Mouse (Mus musculus): Measurements from ENCODE around the gene Pgap3. TPM values are rescaled to one million over a fixed set of nuclear protein-coding genes. Genes with fewer than 3 reads are reported as not detected.

The Pgap3 gene
- polyA plus RNA-seq, 1 experiment = 4.6 TPM

- TF ChIP-seq POLR2A (IDR thresholded peaks at IDR 0.05; ENCODE audit: borderline replicate concordance, low read depth, low read length) (no peak), CTCF (IDR thresholded peaks at IDR 0.05; ENCODE audit: low read depth, low read length) (no peak)
- Histone ChIP-seq H3K4me3 (ENCODE audit: insufficient read depth, low read length) (no peak overlapping the region), H3K27ac (ENCODE audit: insufficient read depth, low read depth, low read length) (no peak overlapping the region), H3K4me1 (ENCODE audit: control insufficient read depth, insufficient read depth, low read length) (peaks cover 2% of the 10 kb centered on the region; the same call in 1 of the 2 replicates)
Observed at GRCm38 (mm10) chr11:98394301-98394700, 6.0 kb downstream of the Pgap3 start.

GRCm38 (mm10) chr11:98393317-98393716 lies 7.0 kb downstream of the Pgap3 start:
- TF ChIP-seq CTCF (IDR thresholded peaks at IDR 0.05; ENCODE audit: low read depth, low read length) = no peak
- no peak for TF ChIP-seq POLR2A (IDR thresholded peaks at IDR 0.05; ENCODE audit: borderline replicate concordance, low read depth, low read length)
- Histone ChIP-seq H3K4me1 (ENCODE audit: control insufficient read depth, insufficient read depth, low read length) (peaks cover 2% of the 10 kb centered on the region; the same call in 1 of the 2 replicates), H3K4me3 (ENCODE audit: insufficient read depth, low read length) (no peak overlapping the region), H3K27ac (ENCODE audit: insufficient read depth, low read depth, low read length) (no peak overlapping the region)

GRCm38 (mm10) chr11:98392645-98393044 lies 7.6 kb downstream of the Pgap3 start:
- Histone ChIP-seq H3K4me1 (ENCODE audit: control insufficient read depth, insufficient read depth, low read length) (peaks cover 2% of the 10 kb centered on the region; the same call in 1 of the 2 replicates), H3K27ac (ENCODE audit: insufficient read depth, low read depth, low read length) (no peak overlapping the region), H3K4me3 (ENCODE audit: insufficient read depth, low read length) (no peak overlapping the region)
- TF ChIP-seq CTCF (IDR thresholded peaks at IDR 0.05; ENCODE audit: low read depth, low read length) = no peak
- no peak for TF ChIP-seq POLR2A (IDR thresholded peaks at IDR 0.05; ENCODE audit: borderline replicate concordance, low read depth, low read length)

- no peak overlapping the region for H3K4me3 ChIP-seq (ENCODE audit: insufficient read depth, low read length)
- no peak overlapping the region for H3K27ac ChIP-seq (ENCODE audit: insufficient read depth, low read depth, low read length)
- TF ChIP-seq POLR2A (IDR thresholded peaks at IDR 0.05; ENCODE audit: borderline replicate concordance, low read depth, low read length) = no peak
- no peak for TF ChIP-seq CTCF (IDR thresholded peaks at IDR 0.05; ENCODE audit: low read depth, low read length)
- peaks cover 2% of the 10 kb centered on the region; the same call in 1 of the 2 replicates for H3K4me1 ChIP-seq (ENCODE audit: control insufficient read depth, insufficient read depth, low read length)
Observed at GRCm38 (mm10) chr11:98392034-98392433, 8.3 kb downstream of the Pgap3 start.

- no peak for TF ChIP-seq CTCF (IDR thresholded peaks at IDR 0.05; ENCODE audit: low read depth, low read length)
- no peak for TF ChIP-seq POLR2A (IDR thresholded peaks at IDR 0.05; ENCODE audit: borderline replicate concordance, low read depth, low read length)
- Histone ChIP-seq H3K4me3 (ENCODE audit: insufficient read depth, low read length) (no peak overlapping the region), H3K27ac (ENCODE audit: insufficient read depth, low read depth, low read length) (no peak overlapping the region), H3K4me1 (ENCODE audit: control insufficient read depth, insufficient read depth, low read length) (peaks cover 2% of the 10 kb centered on the region; the same call in 1 of the 2 replicates)
Observed at GRCm38 (mm10) chr11:98390141-98390540, 10.1 kb downstream of the Pgap3 start.

GRCm38 (mm10) chr11:98389221-98389780 lies 11.0 kb downstream of the Pgap3 start:
- Histone ChIP-seq H3K27ac (ENCODE audit: insufficient read depth, low read depth, low read length) (no peak overlapping the region), H3K4me3 (ENCODE audit: insufficient read depth, low read length) (no peak overlapping the region), H3K4me1 (ENCODE audit: control insufficient read depth, insufficient read depth, low read length) (peaks cover 2% of the 10 kb centered on the region; the same call in 1 of the 2 replicates)
- TF ChIP-seq POLR2A (IDR thresholded peaks at IDR 0.05; ENCODE audit: borderline replicate concordance, low read depth, low read length) (no peak), CTCF (IDR thresholded peaks at IDR 0.05; ENCODE audit: low read depth, low read length) (peak; percentile 61)

GRCm38 (mm10) chr11:98388282-98388681 lies 12.0 kb downstream of the Pgap3 start:
- no peak overlapping the region for H3K27ac ChIP-seq (ENCODE audit: insufficient read depth, low read depth, low read length)
- no peak overlapping the region for H3K4me3 ChIP-seq (ENCODE audit: insufficient read depth, low read length)
- TF ChIP-seq POLR2A (IDR thresholded peaks at IDR 0.05; ENCODE audit: borderline replicate concordance, low read depth, low read length) = no peak
- TF ChIP-seq CTCF (IDR thresholded peaks at IDR 0.05; ENCODE audit: low read depth, low read length) = no peak
- peaks cover 2% of the 10 kb centered on the region; the same call in 1 of the 2 replicates for H3K4me1 ChIP-seq (ENCODE audit: control insufficient read depth, insufficient read depth, low read length)

GRCm38 (mm10) chr11:98387056-98387577 lies 13.2 kb downstream of the Pgap3 start:
- no peaks in the 10 kb centered on the region for H3K4me1 ChIP-seq (ENCODE audit: control insufficient read depth, insufficient read depth, low read length)
- no peak overlapping the region for H3K27ac ChIP-seq (ENCODE audit: insufficient read depth, low read depth, low read length)
- no peak overlapping the region for H3K4me3 ChIP-seq (ENCODE audit: insufficient read depth, low read length)
- TF ChIP-seq POLR2A (IDR thresholded peaks at IDR 0.05; ENCODE audit: borderline replicate concordance, low read depth, low read length) (no peak), CTCF (IDR thresholded peaks at IDR 0.05; ENCODE audit: low read depth, low read length) (no peak)

GRCm38 (mm10) chr11:98386596-98386995 lies 13.7 kb downstream of the Pgap3 start:
- H3K4me3 ChIP-seq (ENCODE audit: insufficient read depth, low read length) = no peak overlapping the region
- no peaks in the 10 kb centered on the region for H3K4me1 ChIP-seq (ENCODE audit: control insufficient read depth, insufficient read depth, low read length)
- H3K27ac ChIP-seq (ENCODE audit: insufficient read depth, low read depth, low read length) = no peak overlapping the region
- TF ChIP-seq POLR2A (IDR thresholded peaks at IDR 0.05; ENCODE audit: borderline replicate concordance, low read depth, low read length) = no peak
- no peak for TF ChIP-seq CTCF (IDR thresholded peaks at IDR 0.05; ENCODE audit: low read depth, low read length)

Measured in bone marrow macrophage, adult 2 months (primary cell).